Mouse (Mus musculus) B cell, adult 62 days (primary cell): ENCODE results near the gene Bicdl1. TPM values are rescaled to one million over a fixed set of nuclear protein-coding genes. Genes with fewer than 3 reads are reported as not detected.

Experiments
- total RNA-seq: library from RNA; stranded (reverse); gene quantifications from 4 replicates; pipeline ENCODE4 v1.2.4, GENCODE M21; 2023

Bicdl1 gene
- total RNA-seq: 2.6 to 6.5 TPM (median 4.3 TPM) in 4 replicates

DNA sequence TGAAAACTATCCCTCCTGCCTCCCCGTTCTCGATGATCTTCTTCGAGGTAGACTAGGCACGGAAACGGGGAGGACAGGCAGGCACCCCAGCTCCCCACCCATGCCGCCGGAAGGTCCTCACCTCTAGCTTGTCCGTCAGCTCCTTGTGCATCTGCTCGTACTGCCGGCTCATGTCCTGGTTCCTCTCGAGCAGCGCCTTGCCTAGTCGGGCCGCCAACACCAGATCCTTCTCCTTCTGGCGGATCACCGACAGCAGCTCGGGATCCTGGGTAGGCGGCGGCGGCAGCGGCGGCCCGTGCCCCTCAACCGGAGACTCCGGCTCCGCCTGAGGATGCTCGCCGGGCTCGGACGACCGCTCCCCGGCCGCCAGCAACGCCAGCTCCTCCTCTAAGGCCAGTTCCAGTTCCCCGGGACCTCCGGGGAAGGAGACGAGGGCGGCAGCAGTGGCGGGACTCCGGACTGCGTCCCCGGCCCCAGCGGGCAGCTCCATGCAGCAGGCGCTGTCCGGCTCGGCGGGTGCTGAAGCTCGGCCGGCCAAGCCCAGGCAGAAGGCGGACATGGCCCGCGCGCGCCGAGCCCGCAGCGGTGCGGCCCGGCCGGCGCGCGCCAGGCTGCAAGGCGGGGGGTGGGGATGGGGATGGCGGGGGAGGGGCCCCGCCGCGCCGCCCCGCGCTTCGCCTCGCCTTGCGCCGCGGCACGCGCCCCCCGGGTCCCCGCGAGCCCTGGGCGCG is at the start of gene Bicdl1:
Gene Bicdl1, minus strand, starts transcription at position 621 of the 731 bp plus-strand sequence.

GRCm38 (mm10) chr5:115631505-115632357 is 99.7 kb downstream of the Bicdl1 start, which contains the start of gene Rab35:
TSS of gene Rab35 (plus strand) at chr5:115631908.

Other genes starting within 250 kb of the Bicdl1 start
- 13.4 to 17.4 TPM (median 14.4 TPM) in 4 replicates for gene Sirt4, start 246.9 kb downstream of the Bicdl1 start, total RNA-seq
- gene Pxn, start 224.9 kb downstream of the Bicdl1 start, total RNA-seq: 69.9 to 83.9 TPM (median 79.3 TPM) in 4 replicates
- 1,427 to 1,461 TPM (median 1,435 TPM) in 4 replicates for gene Rplp0, start 172.2 kb downstream of the Bicdl1 start, total RNA-seq
- 104 to 115 TPM (median 110 TPM) in 4 replicates for gene Gcn1l1, start 166.4 kb downstream of the Bicdl1 start, total RNA-seq
- gene Rab35, start 99.7 kb downstream of the Bicdl1 start, total RNA-seq: 57.3 to 68.7 TPM (median 63.6 TPM) in 4 replicates
- 3.4 to 6.4 TPM (median 4.5 TPM) in 4 replicates for gene Cit, start 113.7 kb upstream of the Bicdl1 start, total RNA-seq